Mouse (Mus musculus): Measurements from ENCODE around the gene Scamp1.

GRCm38 (mm10) chr13:94254286-94254685 is 31.4 kb downstream of the Scamp1 start:
- no peak for TF ChIP-seq CTCF (IDR thresholded peaks at IDR 0.05; ENCODE audit: insufficient read depth, low read depth, low read length)
- TF ChIP-seq POLR2A (IDR thresholded peaks at IDR 0.05; ENCODE audit: insufficient read depth, low read depth, low read length), result no peak

All from olfactory bulb, adult 2 months (tissue).